Mouse (Mus musculus) hindbrain, postnatal 0 days (tissue): Measurements from ENCODE around the gene Apoe. TPM values are rescaled to one million over a fixed set of nuclear protein-coding genes. Genes with fewer than 3 reads are reported as not detected.

Experiments
- ATAC-seq: fragments of 200-750 bp; cut with Nextera tagmentation; 2 replicates; pipeline ENCODE4 v1.8.0; 2017; ENCODE audit warnings: mild to moderate bottlenecking, moderate TSS enrichment, moderate library complexity
- DNase-seq: peaks from one replicate; pipeline ENCODE4 v3.0.0-alpha.2; 2015; ENCODE audit warnings: low spot score
- H3K27ac ChIP-seq: fragments of 300-500 bp; sonication (generic); 2 replicates; pipeline ENCODE4 v1.5.1; 2014; ENCODE audit warnings: mild to moderate bottlenecking
- H3K27me3 ChIP-seq: fragments of 300-500 bp; sonication (generic); 2 replicates; pipeline ENCODE4 v1.6.1; 2014; ENCODE audit warnings: low read length, mixed read lengths; ENCODE audit not compliant: insufficient read depth
- H3K36me3 ChIP-seq: fragments of 300-500 bp; sonication (generic); 2 replicates; pipeline ENCODE4 v1.6.1; 2014; ENCODE audit warnings: low read length, mixed read lengths; ENCODE audit not compliant: insufficient read depth
- H3K4me1 ChIP-seq: fragments of 300-500 bp; sonication (generic); 2 replicates; pipeline ENCODE4 v1.6.1; 2014; ENCODE audit warnings: antibody characterized with exemption, low read length, mixed read lengths; ENCODE audit not compliant: insufficient read depth
- H3K4me2 ChIP-seq: fragments of 300-500 bp; sonication (generic); 2 replicates; pipeline ENCODE4 v1.6.1; 2014; ENCODE audit warnings: low read depth, mild to moderate bottlenecking, low read length, moderate library complexity, mixed read lengths
- H3K4me3 ChIP-seq: fragments of 300-500 bp; sonication (generic); 2 replicates; pipeline ENCODE4 v1.5.1; 2014; ENCODE audit warnings: low read length
- H3K9ac ChIP-seq: fragments of 300-500 bp; sonication (generic); replicated peaks from 2 replicates; pipeline ENCODE4 v1.6.1; 2014; ENCODE audit warnings: mild to moderate bottlenecking, low read length, moderate library complexity, mixed read lengths
- H3K9me3 ChIP-seq: fragments of 300-500 bp; sonication (generic); 2 replicates; pipeline ENCODE4 v1.6.1; 2016; ENCODE audit warnings: low read length, mixed read lengths
- CTCF ChIP-seq: IDR thresholded peaks from 2 replicates; pipeline ENCODE4 v1.5.1; 2016; ENCODE audit warnings: antibody characterized with exemption, control low read depth, low read depth
- WGBS: fragments of 180-500 bp; shearing (Covaris S2); extraction: QIAGEN DNeasy Blood & Tissue Kit; methylation state at CpG from one replicate; pipeline ENCODE4 v1.1.7; 2014; 5-methylcytosine and 5-hydroxymethylcytosine counted together
- polyA plus RNA-seq: library from polyadenylated mRNA; unstranded; fragments of >200 nt; fragmentation: Nextera tagmentation; extraction: Ambion mirVana; gene quantifications from 2 replicates; pipeline ENCODE4 v1.2.1, GENCODE M21; 2015
- total RNA-seq: library from RNA; depleted of rRNA; stranded (reverse); fragments of >200 nt; gene quantifications from 2 replicates; pipeline ENCODE4 v1.2.3, GENCODE M21; 2014

Apoe gene
- total and polyA plus RNA-seq, 2 experiments from 2014 or later = 2,525 to 3,307 TPM

- 54% methylated on average over 12 of the region's 12 CpGs for WGBS
- Histone ChIP-seq H3K9ac (no peak overlapping the region), H3K4me2 (0 out of 2 replicates have a peak overlapping the region, but pooled peaks have one; percentile 10), H3K9me3 (no peaks in the 10 kb centered on the region), H3K4me1 (peaks cover 9% of the 10 kb centered on the region), H3K27me3 (no peaks in the 10 kb centered on the region), H3K4me3 (no peak overlapping the region), H3K36me3 (peaks cover 5% of the 10 kb centered on the region; the same call in 1 of the 2 replicates), H3K27ac (peak overlapping the region; percentile 43; the same call in 1 of the 2 replicates)
- TF ChIP-seq CTCF = no peak
- ATAC-seq (no peak), DNase-seq (no peak)
Measured at GRCm38 (mm10) chr7:19700299-19701068, 1.5 kb upstream of the Apoe start.

GRCm38 (mm10) chr7:19699827-19700148 lies 800 bp upstream of the Apoe start:
- H3K4me2 ChIP-seq = no peak overlapping the region
- peak overlapping the region; percentile 78 for H3K27ac ChIP-seq
- WGBS = 77% methylated on average over 4 of the region's 4 CpGs
- TF ChIP-seq CTCF = no peak
- H3K36me3 ChIP-seq = peaks cover 5% of the 10 kb centered on the region; the same call in 1 of the 2 replicates
- no peaks in the 10 kb centered on the region for H3K27me3 ChIP-seq
- ATAC-seq = no peak
- DNase-seq = no peak
- H3K9me3 ChIP-seq = no peaks in the 10 kb centered on the region
- H3K9ac ChIP-seq = no peak overlapping the region
- H3K4me1 ChIP-seq = peaks cover 9% of the 10 kb centered on the region
- no peak overlapping the region for H3K4me3 ChIP-seq

GRCm38 (mm10) chr7:19697949-19698906 lies 760 bp downstream of the Apoe start:
- H3K4me2 ChIP-seq = peak overlapping the region; percentile 56
- H3K9me3 ChIP-seq = no peaks in the 10 kb centered on the region
- DNase-seq = peak; percentile 54
- peak; percentile 52 for TF ChIP-seq CTCF
- peak overlapping the region; percentile 40 for H3K4me3 ChIP-seq
- peak overlapping the region; percentile 58 for H3K9ac ChIP-seq
- ATAC-seq = 0 out of 2 replicates have a peak, but pooled peaks have one; percentile 0
- no peaks in the 10 kb centered on the region for H3K27me3 ChIP-seq
- H3K36me3 ChIP-seq = peaks cover 5% of the 10 kb centered on the region; the same call in 1 of the 2 replicates
- WGBS = 2% methylated on average over 28 of the region's 28 CpGs
- H3K27ac ChIP-seq = peak overlapping the region; percentile 78
- peaks cover 9% of the 10 kb centered on the region for H3K4me1 ChIP-seq

- ATAC-seq = no peak
- no peaks in the 10 kb centered on the region for H3K36me3 ChIP-seq
- peak overlapping the region; percentile 56 for H3K4me2 ChIP-seq
- no peak for TF ChIP-seq CTCF
- no peak overlapping the region; the same call in 1 of the 2 replicates for H3K27ac ChIP-seq
- no peaks in the 10 kb centered on the region for H3K9me3 ChIP-seq
- peaks cover 9% of the 10 kb centered on the region for H3K4me1 ChIP-seq
- no peak for DNase-seq
- WGBS = 95% methylated on average over 34 of the region's 34 CpGs
- no peak overlapping the region for H3K9ac ChIP-seq
- H3K27me3 ChIP-seq = no peaks in the 10 kb centered on the region
- no peak overlapping the region for H3K4me3 ChIP-seq
Measured at GRCm38 (mm10) chr7:19696336-19696873, 2.6 kb downstream of the Apoe start.

- no peak overlapping the region for H3K4me3 ChIP-seq
- no peak for TF ChIP-seq CTCF
- H3K27ac ChIP-seq = no peak overlapping the region; the same call in 1 of the 2 replicates
- DNase-seq (no peak), ATAC-seq (no peak)
- 89% methylated on average over 6 of the region's 6 CpGs for WGBS
- peaks cover 9% of the 10 kb centered on the region for H3K4me1 ChIP-seq
- H3K27me3 ChIP-seq = no peaks in the 10 kb centered on the region
- no peak overlapping the region for H3K9ac ChIP-seq
- no peaks in the 10 kb centered on the region for H3K36me3 ChIP-seq
- H3K4me2 ChIP-seq = no peak overlapping the region
- H3K9me3 ChIP-seq = no peaks in the 10 kb centered on the region
Measured at GRCm38 (mm10) chr7:19695881-19696280, 3.1 kb downstream of the Apoe start.

- TF ChIP-seq CTCF = no peak
- peak overlapping the region; percentile 66 for H3K27ac ChIP-seq
- no peaks in the 10 kb centered on the region for H3K9me3 ChIP-seq
- no peak overlapping the region for H3K4me3 ChIP-seq
- ATAC-seq = no peak
- no peaks in the 10 kb centered on the region for H3K27me3 ChIP-seq
- 54% methylated on average over 8 of the region's 8 CpGs for WGBS
- no peak overlapping the region for H3K9ac ChIP-seq
- H3K4me1 ChIP-seq = peaks cover 9% of the 10 kb centered on the region
- H3K36me3 ChIP-seq = no peaks in the 10 kb centered on the region
- no peak overlapping the region for H3K4me2 ChIP-seq
- DNase-seq = no peak
Measured at GRCm38 (mm10) chr7:19695213-19695594, 3.8 kb downstream of the Apoe start.
